In genomic region chr14:31025785-31026184, GRCm38 (mm10) we compare ENCODE assay signal across 13 mouse cellular contexts. TPM values are rescaled to one million over a fixed set of nuclear protein-coding genes. Genes with fewer than 3 reads are reported as not detected.
DNase-seq lines count a peak whose midpoint lies in the region; ATAC-seq lines count a peak whose summit lies in the region.
"Had no signal": no experiment of that assay in that cellular context is flagged by ENCODE, and none has a peak within 500 bp of the region (broad histone marks: within the 10 kb centered on the region; RNA-seq: fewer than 3 reads in every experiment).

No protein-coding gene starts in this region.

- 75% methylated on average over 3 of the region's 3 CpGs for WGBS in liver, embryonic 12.5 days (ENCODE audit: insufficient replicate concordance)

- peak; percentile 40 for DNase-seq in adrenal gland, postnatal 14 days
- no peak for DNase-seq in adrenal gland, adult 8-10 months
- DNase-seq in liver, result peak; percentile 43
- DNase-seq in R1 (ENCODE audit: low read depth, low spot score), result peak; percentile 79
- DNase-seq in retina, embryonic 14.5 days (ENCODE audit: low spot score), result peak; percentile 20
- DNase-seq in adipocyte (ENCODE audit: low spot score), result no peak
- DNase-seq: adrenal gland, adult 2 months; cerebellum, postnatal 25 days; lung, postnatal 14 days had no signal

- H3K4me3 ChIP-seq in liver, embryonic 12.5 days, result no peak overlapping the region
- H3K4me3 ChIP-seq: forebrain, embryonic 10.5 days; neural tube, embryonic 12.5 days had no signal

- no peak overlapping the region for H3K4me2 ChIP-seq in liver, embryonic 12.5 days
- H3K4me2 ChIP-seq: neural tube, embryonic 12.5 days had no signal

- peaks cover 83% of the 10 kb centered on the region for H3K36me3 ChIP-seq in liver, embryonic 12.5 days

- H3K27me3 ChIP-seq in liver, embryonic 12.5 days (replicated peaks), result no peaks in the 10 kb centered on the region
- H3K27me3 ChIP-seq: neural tube, embryonic 12.5 days had no signal

- peaks cover 28% of the 10 kb centered on the region for H3K4me1 ChIP-seq in liver, embryonic 12.5 days

- no peak overlapping the region for H3K9ac ChIP-seq in liver, embryonic 12.5 days
- H3K9ac ChIP-seq: neural tube, embryonic 12.5 days had no signal

- H3K9me3 ChIP-seq in liver, embryonic 12.5 days (replicated peaks), result no peaks in the 10 kb centered on the region
- H3K9me3 ChIP-seq: forebrain, embryonic 10.5 days; neural tube, embryonic 12.5 days had no signal

- no peak for ATAC-seq in liver, embryonic 12.5 days
- no peak for ATAC-seq in inflammation-experienced regulatory T-cells, adult 6 months

- no peak overlapping the region for H3K27ac ChIP-seq in liver, embryonic 12.5 days
- H3K27ac ChIP-seq: forebrain, embryonic 10.5 days; neural tube, embryonic 12.5 days had no signal

RNA-seq across cellular contexts. Expression of gene Gnl3, which starts 6.8 kb away (rescaled TPM):
- 87.7 and 93.9 TPM in 2 replicates for total RNA-seq in adrenal gland, postnatal 14 days (2021)
- 10 to 100 TPM; 69.1 to 99.4 (median 83.9) TPM for total RNA-seq in adrenal gland, adult 8-10 months (2022)
- 156 and 166 TPM in 2 replicates for polyA plus RNA-seq in liver, embryonic 12.5 days (2016; fragmentation: Nextera tagmentation; extraction: Ambion mirVana)
- 10 to 100 TPM; 48.2 to 99.0 (median 80.0) TPM for polyA plus RNA-seq in inflammation-experienced regulatory T-cells, adult 6 months (2017; shearing (Covaris generic))

RNA-seq across cellular contexts. Expression of gene Pbrm1, which starts 6.8 kb away (rescaled TPM):
- 59.7 and 59.9 TPM in 2 replicates for total RNA-seq in adrenal gland, postnatal 14 days (2021)
- total RNA-seq in adrenal gland, adult 8-10 months (2022), result 10 to 100 TPM; 52.9 to 66.2 (median 61.2) TPM
- polyA plus RNA-seq in liver, embryonic 12.5 days (2016; fragmentation: Nextera tagmentation; extraction: Ambion mirVana), result 94.9 and 95.8 TPM in 2 replicates
- polyA plus RNA-seq in inflammation-experienced regulatory T-cells, adult 6 months (2017; shearing (Covaris generic)), result 10 to 100 TPM; 45.2 to 57.3 (median 54.1) TPM

RNA-seq across cellular contexts. Expression of gene Spcs1, which starts 24.3 kb away (rescaled TPM):
- total RNA-seq in adrenal gland, postnatal 14 days (2021), result 221 and 225 TPM in 2 replicates
- total RNA-seq in adrenal gland, adult 8-10 months (2022), result 100 to 1,000 TPM; 232 to 268 (median 251) TPM
- polyA plus RNA-seq in liver, embryonic 12.5 days (2016; fragmentation: Nextera tagmentation; extraction: Ambion mirVana), result 296 and 308 TPM in 2 replicates
- polyA plus RNA-seq in inflammation-experienced regulatory T-cells, adult 6 months (2017; shearing (Covaris generic)), result 100 to 1,000 TPM; 297 to 353 (median 327) TPM

RNA-seq across cellular contexts. Expression of gene Glt8d1, which starts 24.6 kb away (rescaled TPM):
- total RNA-seq in adrenal gland, postnatal 14 days (2021), result 35.3 and 42.0 TPM in 2 replicates
- total RNA-seq in adrenal gland, adult 8-10 months (2022), result 10 to 100 TPM; 50.0 to 90.5 (median 70.5) TPM
- polyA plus RNA-seq in liver, embryonic 12.5 days (2016; fragmentation: Nextera tagmentation; extraction: Ambion mirVana), result 23.5 and 23.9 TPM in 2 replicates
- 1 to 10 TPM; 8.6 to 8.8 (median 8.7) TPM for polyA plus RNA-seq in inflammation-experienced regulatory T-cells, adult 6 months (2017; shearing (Covaris generic))

Comparison
In these comparisons a context has a peak if more than half of its experiments do, and no peak if none do; other contexts are left out.
1. DNase-seq: peak in adrenal gland, postnatal 14 days (single experiment), liver (single experiment), R1 (single experiment) and retina, embryonic 14.5 days (single experiment); none in adrenal gland, adult 8-10 months (single experiment) and adipocyte (single experiment).